Mouse (Mus musculus) cerebellum, adult 11 months (tissue): ENCODE data around the gene Stx17.

Experiments
- DNase-seq: peaks from one replicate; pipeline ENCODE4 v3.0.0; 2022

Gene Stx17

DNA sequence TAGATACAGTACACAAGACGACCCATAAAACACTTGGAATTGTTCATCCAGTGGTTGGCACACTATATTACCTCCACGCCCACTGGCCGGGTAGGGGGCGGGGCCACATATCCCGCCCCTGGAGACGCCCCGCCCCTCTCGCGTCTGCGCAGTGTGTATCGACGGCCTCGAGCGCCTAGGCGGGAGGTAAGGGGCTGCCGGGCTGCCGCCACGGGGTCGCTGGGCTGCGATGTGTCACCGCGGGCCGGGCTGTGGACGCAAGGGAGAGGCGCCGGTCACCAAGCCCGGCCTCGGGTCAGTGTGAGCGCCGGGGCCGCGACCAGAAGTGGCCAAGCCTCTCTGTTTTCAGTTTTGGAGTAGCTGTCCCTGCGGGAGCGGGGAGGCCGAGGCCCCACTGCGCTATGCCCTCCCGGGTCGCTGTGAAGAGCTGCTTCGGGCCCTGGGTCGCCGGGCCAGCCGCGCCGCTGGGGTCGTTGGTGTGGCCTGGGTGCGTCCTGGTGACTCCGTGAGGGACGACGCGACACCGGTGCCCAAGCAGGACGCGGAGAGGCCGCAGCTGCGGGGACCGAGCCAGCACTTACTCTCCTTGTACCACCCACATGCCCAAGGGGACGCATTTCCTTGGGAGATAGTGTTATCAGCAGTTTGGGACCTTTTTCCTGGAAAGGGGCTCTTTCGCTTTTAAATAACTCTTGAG lies at the start of gene Stx17:
Stx17 (plus strand) TSS at position 143 of the 697 bp plus-strand sequence.
- peak; percentile 77 for DNase-seq

DNA sequence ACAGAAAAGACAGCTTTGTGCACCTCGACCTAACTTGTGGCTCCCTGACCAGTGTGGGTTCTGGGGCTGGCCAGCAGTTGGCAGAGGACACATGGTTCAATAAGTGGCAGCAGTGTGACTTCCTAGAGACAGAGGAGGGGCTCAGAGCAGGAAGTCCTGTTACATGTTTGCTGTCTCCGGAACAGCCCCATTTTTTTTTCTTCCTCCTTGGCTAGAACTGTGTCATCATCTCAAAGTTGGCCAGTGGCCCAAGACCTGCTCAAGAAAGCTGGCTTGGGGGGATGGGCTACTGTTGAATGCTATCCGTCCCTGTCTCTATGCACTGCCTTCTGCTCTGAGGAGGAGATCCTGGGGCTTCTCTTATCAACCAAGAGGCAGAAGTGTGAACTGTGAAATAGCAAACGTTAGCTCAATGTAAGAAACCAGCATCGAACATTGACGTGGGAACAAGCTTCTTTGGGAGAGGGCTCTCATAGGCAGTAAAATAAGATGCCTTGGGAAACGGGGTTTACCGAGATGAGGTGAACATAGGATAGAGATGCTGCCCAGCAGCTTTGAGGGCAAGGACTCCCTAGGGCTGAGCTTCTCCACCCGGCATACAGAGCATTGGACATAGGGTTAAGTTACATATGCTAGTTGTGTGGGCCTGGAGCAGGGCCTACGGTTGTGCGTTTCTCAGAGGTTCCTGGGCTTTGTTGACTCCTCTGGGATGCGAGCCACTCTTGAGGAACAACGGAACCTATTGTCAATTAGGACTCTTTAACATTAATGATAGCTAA lies 47.8 kb upstream of the Stx17 start:
- no peak for DNase-seq

DNA sequence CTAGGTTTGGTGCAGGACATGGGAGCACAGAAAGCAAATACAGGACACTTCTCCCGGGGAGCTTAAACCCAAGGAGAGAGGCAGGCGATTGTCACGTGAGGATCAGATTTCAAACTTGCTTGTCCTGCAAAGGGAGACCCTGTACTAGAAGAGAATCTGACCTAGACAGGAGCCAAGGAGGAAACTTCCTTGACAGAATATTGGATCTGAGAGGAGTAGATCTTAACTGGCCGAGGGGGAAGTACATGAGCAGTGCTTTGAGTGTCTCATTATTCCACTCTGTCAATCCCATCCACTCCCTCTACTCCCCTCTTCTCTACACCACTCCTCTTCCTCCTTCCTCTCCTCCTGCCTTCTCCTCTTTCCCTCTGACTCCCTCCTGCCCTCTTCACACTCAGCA lies 46.5 kb upstream of the Stx17 start:
- no peak for DNase-seq

DNA sequence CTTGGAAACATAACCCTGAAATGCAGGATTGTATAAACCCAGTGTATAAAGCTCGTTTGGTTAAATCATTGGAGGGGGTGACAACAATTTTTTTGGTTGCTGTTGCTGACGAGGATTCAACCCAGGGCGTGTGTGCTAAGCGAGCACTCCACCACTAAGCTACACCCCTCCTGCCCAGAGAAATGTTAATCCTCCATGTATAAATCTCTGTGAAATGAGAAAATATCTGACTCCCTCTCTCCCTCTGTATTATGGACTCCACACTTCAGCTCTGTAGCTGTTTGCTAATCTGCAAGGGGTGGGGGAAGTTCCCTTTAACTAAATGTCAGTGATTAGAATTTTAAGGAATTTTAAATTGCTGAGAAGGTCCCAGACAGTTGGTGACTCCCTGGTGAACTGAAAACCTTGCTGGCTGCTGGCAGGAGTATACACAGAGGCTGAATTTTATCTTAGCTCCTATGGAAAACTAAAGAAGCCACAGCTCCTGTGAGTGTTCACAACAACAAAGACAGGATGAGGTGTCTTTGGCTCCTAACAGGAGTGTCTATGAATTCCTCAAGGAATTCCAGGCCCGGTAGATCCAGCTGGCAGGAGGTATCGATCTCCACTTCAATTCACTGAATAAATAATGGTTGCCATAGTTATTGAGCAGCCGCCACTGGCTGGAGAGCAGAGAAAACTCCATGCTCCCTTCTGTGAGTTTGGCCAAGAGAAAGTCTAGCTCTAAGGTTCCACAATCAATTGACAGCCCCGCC lies 45.3 kb upstream of the Stx17 start:
- DNase-seq, result no peak

DNA sequence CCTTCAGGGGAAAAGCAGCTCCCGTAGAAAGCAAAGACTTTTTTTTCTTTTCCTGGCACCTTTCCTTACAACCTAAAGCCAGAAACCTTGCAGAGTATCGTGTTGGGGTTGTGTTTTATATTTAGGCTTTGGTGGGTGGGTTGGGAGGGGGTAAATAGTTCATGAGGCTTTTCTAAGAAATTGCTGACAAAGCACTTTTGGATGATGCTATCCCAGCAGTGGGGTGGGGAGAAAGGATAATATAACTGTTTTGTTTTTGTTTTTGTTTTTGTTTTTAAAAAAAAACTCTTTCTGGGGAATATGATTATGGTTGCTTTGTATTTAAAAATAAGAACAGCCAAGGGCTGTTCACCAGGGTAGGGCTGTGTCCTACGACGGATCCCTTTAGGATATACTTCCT lies 41.3 kb upstream of the Stx17 start:
- DNase-seq, result no peak

DNA sequence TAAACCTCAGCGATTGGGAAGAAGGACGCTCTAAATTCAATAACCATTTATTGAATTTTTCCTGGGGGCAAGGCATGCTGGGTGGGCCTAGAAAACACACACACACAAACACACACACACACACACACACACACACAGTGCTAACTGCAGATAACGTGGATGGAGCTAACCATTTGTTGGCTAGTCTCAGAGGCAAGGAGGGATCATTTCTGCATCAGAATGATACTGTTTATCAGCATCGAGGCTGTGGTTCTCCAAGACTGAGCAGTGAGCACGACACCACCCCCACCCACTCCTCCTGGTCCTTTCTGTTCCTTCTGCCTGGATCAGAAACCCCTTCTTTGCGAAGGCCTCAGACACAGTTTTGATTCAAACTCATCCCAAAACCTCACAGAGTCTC lies 38.1 kb upstream of the Stx17 start:
- no peak for DNase-seq

DNA sequence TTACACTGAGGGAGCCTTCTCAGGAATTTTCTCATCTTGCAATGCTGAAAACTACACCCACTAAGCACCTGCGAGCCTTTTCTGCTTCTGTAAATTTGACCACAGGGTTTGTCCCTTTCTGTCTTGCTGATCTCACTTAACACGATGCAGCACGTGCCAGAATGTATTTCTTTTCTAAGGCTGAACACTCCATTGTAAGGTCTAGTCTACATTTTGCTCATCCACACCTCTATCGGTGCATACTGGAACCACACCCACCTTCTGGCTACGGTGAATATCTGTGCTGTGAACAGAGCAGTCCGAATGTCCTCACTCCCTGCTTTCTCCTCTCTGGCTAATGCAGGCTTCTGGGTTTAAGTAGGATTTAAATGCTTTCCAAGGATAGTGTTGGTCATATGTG lies 37.2 kb upstream of the Stx17 start:
- no peak for DNase-seq

DNA sequence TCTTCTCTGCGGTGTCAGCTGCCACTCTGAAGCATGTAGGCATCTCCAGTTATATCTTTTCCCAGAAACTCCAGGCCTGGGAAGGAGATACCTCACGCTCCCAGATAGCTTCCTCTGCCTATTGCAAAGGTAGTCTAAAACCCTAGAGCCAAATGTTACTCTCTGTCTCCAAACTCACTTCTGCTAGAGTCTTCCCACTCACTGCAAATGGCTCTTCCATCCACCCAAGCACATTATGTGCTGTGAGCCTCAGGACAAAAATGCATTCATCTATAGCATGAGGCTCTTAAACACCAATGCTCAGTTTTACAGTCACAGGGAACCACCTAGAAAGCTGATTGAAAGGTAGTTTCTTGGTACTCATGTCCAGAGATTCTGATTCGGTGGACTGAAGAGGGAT lies 31.5 kb upstream of the Stx17 start:
- no peak for DNase-seq

DNA sequence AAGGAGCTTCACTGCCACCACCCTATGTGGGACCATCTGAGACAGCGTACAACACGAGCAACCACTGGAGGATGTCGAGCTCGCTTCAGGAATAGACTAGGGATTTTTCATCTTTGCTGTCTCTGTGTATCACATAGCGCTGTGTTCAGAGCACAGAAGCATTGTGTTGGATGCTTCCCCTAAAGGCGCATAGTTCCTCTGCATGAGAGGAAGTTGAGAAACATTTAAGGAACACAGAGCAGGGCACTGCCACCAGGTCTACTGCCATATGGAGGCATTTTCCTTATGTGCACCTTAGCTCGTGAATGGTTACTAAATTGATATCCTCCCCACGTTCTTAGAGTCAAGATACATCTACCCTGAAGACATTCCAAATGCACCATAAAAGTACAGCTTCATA lies 24.5 kb upstream of the Stx17 start:
- DNase-seq, result no peak

DNA sequence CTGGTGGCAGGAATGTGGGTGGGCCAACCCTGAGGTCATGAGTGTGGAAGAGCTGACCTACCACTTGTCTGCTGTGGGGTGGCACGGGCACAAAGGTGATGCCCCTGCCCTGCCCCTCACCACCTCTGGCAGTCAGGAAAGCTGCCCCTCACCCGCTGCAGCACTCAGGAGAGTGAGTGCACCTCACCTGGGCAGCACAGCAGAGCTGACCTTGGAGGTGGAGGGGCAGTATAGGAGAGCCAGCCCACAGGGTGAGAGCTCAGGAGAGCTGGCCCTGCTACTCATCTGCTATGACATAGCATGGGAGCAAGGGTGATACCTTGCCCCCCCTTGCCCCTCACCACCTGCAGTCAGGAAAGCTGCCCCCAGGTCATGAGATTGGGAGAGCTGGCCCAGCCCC lies 22.7 kb upstream of the Stx17 start:
- DNase-seq, result no peak

DNA sequence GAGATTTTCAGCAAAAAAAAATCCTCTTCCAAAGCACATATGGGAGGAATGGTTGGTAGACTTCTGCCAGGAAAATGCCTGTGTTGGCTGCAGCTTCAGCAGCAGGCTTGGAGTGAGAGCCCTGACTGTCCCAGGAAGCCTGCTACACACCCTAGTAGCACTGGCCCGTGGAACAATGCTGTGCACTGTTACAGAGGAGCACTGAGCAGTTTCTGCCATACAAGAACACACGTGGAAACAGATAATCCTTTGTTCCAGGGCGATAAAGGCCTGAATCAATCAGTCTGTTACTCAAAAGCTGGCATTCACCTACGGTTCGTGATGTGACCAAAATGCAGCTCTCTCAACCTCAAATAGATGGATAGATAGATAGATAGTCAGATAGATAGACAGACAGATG lies 19.3 kb upstream of the Stx17 start:
- DNase-seq, result no peak

DNA sequence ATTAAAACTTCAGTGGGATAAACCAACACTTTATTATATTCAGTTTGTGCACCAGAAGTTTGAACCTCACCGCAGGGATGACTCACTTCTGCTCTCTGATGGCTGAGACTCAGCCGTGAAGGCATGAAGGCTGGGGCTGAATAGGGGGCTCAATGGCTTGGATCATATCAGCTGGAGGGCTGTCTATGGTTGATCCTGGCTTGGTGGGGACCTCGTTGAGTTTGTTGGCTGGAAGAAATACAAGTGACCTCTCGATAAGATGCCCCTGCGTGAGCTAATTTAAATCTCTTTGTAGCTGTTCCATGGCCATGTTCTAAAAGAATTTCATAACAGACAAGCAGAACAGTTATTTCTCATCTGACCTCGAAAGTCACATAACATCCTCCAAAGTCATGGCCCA lies 17.6 kb upstream of the Stx17 start:
- DNase-seq, result no peak

DNA sequence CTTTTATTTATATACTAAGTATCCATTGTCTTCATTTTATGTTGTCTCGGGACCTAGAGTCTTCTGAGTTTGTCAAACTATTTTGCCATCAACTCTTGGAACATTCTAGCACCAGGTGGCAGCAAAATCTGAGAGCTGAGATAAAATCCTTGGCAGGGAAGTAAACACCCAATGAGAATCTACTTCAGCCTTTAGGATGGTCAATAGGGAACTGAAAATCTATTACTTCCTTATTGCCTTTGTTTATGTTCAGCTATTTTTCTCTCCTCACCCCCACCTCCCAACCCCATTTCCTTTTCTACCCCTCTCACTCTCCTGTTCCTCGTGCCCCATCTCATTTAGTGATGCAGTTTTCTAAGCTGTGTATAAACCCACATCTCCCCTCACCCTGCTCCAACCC lies 16.1 kb upstream of the Stx17 start:
- no peak for DNase-seq

DNA sequence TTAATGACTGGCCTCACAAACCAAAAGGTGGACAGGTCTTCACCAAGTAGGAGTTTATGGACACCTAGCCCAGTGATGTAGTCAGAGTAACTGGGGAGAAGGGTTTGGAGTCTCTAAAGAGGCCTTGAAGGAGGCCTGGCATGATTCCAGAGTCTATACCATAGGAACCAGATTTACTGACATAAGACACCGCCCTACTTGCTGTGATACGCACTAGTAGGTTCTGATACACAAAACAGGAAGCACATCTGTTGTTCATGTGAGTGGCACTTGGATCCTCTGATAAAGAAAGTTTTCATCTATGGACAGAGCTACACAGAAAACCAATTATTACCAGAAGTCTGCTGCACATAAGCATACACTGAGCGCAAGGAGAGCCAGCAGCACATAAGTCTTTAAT lies 14.4 kb upstream of the Stx17 start:
- DNase-seq, result no peak

DNA sequence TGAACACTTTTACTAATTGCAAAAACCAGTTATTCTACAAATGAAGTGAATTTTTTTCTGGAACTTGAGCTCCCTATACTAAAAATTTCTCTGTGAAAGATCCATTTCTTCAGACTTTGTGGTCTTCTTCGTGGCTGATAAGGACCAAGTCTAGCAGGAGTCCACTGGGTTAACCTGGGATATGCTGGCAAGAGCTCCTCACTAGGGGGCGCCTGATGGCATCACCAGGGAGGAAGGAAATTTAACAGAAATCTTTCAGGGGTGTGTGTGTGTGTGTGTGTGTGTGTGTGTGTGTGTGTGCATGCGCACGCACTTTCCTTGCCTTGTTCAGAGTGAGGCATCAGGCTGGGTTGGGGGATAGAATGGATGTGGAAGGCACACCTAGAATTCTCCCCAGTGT lies 8.5 kb upstream of the Stx17 start:
- peak; percentile 4 for DNase-seq

DNA sequence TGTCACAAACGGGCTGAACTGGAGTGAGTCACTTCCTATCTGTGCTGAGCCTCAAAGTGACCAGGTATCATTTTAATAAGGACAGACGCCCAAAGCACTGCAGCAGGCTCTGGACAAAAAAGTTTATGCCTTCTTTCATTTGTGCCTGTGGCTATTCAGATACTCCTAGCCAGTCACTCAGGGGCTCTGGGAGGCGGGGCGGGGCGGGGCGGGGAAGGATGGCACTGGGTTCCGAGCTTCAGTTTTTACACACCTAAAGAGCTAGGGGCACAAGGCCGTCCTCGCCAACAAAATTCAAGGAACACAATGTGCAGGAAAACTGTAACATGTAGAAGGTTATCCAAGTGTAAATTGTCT lies 321 bp upstream of the Stx17 start:
- DNase-seq, result no peak

DNA sequence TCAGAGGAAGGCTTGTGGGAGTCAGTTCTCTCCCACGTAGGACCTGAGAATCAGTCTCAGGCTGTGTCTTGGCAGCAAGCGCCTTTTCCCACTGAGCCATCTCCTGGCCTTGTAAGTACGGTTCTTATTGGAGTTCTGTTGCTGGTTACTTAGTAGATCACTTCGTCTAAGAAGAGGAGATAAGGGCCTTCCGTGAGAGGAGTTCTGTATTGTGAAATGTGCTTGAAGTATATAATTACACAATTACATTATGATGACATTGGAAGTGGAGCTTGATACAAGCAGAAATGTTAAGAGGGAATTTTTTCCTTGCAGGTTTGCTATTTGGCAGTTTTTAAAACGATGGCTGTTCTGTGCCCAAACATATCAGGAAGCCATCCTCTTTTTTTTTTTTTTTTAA lies 5.6 kb downstream of the Stx17 start:
- DNase-seq, result no peak

DNA sequence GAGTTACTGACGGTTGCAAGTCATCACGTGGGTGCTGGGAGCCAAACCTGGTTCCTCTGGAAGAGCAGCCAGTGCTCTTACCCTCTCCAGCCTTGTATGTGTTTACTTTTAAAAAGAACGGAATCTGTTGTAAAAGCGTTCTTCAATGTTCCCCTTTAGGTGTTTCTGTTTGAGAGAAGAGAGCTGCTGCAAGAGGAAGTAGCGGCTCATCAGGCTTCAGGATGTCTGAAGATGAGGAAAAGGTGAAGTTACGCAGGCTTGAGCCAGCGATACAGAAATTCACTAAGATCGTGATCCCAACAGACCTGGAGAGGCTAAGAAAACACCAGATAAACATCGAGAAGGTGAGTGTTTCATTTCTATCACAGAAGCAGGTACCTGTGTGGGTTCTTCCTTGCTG lies 6.9 kb downstream of the Stx17 start:
- DNase-seq, result no peak

DNA sequence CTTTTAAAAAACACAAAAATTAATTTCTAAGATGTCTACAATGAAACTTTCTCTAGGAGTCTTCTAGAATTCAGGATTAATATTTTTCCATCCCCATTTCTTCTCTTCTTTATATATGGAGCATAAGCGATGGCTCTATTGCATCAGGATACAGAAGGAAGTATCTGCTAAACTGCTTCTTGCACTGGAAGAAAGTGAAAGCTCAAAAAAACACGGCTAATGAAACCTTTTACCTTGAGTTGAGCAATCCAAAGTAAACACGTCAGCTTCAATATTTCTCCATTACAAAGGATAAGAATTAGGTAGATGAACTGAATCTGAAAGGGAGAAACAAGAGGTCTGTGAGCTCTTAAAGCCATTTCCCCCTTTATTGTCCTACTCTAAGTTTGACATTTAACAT lies 8.0 kb downstream of the Stx17 start:
- no peak for DNase-seq

DNA sequence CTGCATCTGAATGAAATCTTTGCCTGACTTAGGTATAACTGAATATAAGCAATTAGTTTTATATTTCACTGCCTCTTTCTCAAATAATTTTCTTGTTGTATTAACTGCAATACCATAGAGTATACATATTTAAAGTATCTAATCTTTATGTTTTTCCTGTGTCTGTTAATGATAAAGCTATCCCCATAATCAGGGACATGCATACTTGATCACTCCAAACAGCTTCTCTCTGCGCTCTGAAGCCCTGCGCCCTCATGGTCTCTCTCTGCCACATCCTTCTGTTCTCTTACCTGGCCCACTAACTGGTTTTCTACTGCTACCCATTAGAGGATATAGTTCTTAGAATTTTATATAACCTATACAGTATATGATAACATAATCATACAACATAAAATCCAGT lies 24.8 kb downstream of the Stx17 start:
- no peak for DNase-seq

DNA sequence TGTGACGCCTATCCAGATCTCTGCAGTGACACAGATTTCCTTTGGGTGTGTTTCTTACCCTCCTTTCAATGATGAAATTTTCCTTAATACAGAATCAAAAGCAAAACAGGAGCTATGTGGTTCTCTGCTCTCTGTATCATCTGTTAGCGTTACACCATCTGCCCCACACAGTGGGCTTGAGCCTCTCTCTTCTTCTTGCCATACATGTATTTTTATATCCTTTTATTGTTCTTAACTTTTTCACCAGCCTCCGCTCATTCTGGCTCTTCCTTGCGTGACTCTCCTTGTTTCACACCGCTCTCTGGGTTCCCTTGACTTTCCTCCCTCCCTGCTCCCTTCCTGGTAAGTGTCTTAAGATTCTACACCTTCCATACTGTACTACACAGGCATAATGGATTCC lies 28.5 kb downstream of the Stx17 start:
- no peak for DNase-seq

DNA sequence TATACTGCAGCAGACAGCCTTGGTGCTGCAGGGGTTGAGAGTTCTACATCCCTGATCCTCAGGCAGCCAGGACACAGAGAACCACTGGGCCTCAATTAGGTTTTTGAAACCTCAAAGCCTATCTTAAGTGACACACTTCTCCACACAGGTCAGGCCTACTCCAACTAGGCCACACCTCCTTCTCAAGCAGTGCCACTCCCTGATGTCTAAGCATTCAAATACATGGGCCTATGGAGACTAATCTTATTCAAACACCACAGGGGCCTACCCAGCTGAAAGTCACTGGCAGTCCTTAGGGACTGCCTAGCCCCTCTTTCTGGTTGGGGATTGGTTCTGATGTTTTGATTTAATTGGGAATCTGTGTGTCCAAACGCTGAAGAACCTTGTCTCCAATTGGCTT lies 31.1 kb downstream of the Stx17 start:
- DNase-seq, result no peak

DNA sequence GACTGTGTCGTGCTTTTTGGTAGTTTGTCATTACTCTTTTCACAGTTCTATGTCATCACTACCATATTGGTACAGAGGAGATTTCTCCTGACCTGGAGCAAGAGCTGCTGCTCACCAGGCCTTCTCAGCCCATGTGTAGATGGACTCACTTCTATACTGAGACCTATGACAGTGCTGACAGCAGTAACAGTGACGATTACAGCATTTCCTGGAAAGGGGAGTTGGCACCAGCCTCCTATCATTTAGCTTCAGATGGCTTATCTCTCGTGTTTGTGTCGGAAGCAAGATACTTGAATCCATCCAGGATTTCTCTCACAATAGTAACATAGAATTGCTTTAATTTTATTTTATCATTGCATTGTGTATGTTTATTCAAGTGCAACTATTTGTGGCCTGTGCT lies 35.7 kb downstream of the Stx17 start:
- no peak for DNase-seq

DNA sequence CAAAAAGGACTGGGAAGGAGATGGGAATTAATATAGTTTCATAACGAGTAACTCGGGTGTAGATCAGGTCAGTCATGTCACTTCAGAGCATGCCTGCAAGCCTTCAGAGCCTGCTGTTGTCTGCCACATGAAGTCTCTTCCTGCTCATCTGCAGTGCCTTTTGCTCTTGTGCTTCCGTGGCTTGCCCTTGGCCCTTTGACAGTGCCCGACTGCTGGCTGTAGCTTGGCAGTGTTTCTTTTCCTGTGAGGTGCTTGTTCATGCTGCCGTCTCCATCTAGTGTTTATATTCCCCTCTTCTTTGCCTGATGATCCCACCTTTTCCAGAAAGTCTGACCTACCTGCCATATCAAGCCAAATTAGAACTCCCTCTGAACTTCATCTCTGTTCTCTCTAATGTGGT lies 39.1 kb downstream of the Stx17 start:
- no peak for DNase-seq
